Mouse (Mus musculus): ENCODE results near the gene H2-DMb2.

- TF ChIP-seq CTCF (IDR thresholded peaks at IDR 0.05; ENCODE audit: borderline replicate concordance, extremely low read depth, insufficient read depth, insufficient read length) (no peak), POLR2A (IDR thresholded peaks at IDR 0.05; ENCODE audit: borderline replicate concordance, extremely low read depth, insufficient read depth, insufficient read length, poor library complexity, severe bottlenecking) (no peak)
These were observed 36.6 kb upstream of the H2-DMb2 start for GRCm38 (mm10) chr17:34106555-34106954.
